Mouse (Mus musculus): ENCODE results near the gene Msi2.

GRCm38 (mm10) chr11:88314471-88314870 lies 403.8 kb downstream of the Msi2 start:
- TF ChIP-seq CTCF (IDR thresholded peaks at IDR 0.05; ENCODE audit: control insufficient read depth, insufficient read depth, low read length): no peak
- no peak for TF ChIP-seq POLR2A (IDR thresholded peaks at IDR 0.05; ENCODE audit: borderline replicate concordance, control insufficient read depth, low read depth, low read length)
